In the genomic region with DNA sequence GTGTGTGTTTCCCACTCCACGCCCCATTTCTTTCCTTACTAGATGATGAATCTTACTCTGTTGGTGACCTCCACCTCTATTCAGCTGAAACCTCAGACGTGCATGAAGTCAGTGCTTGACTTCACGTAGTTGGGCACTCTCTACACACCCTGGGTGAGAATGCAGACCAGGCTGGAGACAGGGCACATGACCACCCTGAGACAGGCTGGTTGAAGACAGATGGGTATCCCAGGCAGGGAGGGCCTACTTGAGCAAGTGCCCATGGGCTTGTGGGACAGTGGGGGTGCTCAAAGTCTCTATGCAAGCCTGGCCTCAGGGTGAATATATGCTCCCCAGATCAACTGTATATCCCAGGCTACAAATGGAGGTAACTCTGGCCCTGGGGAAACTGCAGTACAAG, we compare ENCODE assay signal across 11 mouse cellular contexts. TPM values are rescaled to one million over a fixed set of nuclear protein-coding genes. Genes with fewer than 3 reads are reported as not detected.
A peak's percentile ranks its signal among the peaks of the same experiment; 100 is the strongest.
DNase-seq lines count a peak whose midpoint lies in the region; ATAC-seq lines count a peak whose summit lies in the region.
"Had no signal": no experiment of that assay in that cellular context is flagged by ENCODE, and none has a peak within 500 bp of the region (broad histone marks: within the 10 kb centered on the region; RNA-seq: fewer than 3 reads in every experiment).

No protein-coding gene starts in this region.

- peaks cover 5% of the 10 kb centered on the region; the same call in 1 of the 2 replicates for H3K27me3 ChIP-seq in heart, embryonic 10.5 days (ENCODE audit: insufficient read depth, poor library complexity, severe bottlenecking)
- H3K27me3 ChIP-seq in neural tube, embryonic 12.5 days (replicated peaks) = no peaks in the 10 kb centered on the region
- no peaks in the 10 kb centered on the region for H3K27me3 ChIP-seq in limb, embryonic 15.5 days
- H3K27me3 ChIP-seq: CH12.LX had no signal

- no peak for DNase-seq in heart, embryonic 10.5 days (ENCODE audit: low spot score)
- DNase-seq in heart, postnatal 4 days = no peak
- DNase-seq in neural tube, embryonic 10.5 days (ENCODE audit: extremely low spot score, low spot score) = no peak
- no peak for DNase-seq in urinary bladder, adult 2 months (ENCODE audit: low spot score)
- no peak for DNase-seq in frontal cortex, postnatal 10 days (ENCODE audit: low spot score in 2 of 2)
- no peak for DNase-seq in spleen, adult 18-20 months
- DNase-seq: right cerebral cortex, postnatal 4 days had no signal

- H3K36me3 ChIP-seq in heart, embryonic 10.5 days = peaks cover 11% of the 10 kb centered on the region
- H3K36me3 ChIP-seq in neural tube, embryonic 12.5 days = peaks cover 8% of the 10 kb centered on the region; the same call in 1 of the 2 replicates
- H3K36me3 ChIP-seq in limb, embryonic 15.5 days = no peaks in the 10 kb centered on the region; the same call in 1 of the 2 replicates

- H3K4me1 ChIP-seq in heart, embryonic 10.5 days = peaks cover 40% of the 10 kb centered on the region
- peaks cover 55% of the 10 kb centered on the region for H3K4me1 ChIP-seq in neural tube, embryonic 12.5 days
- peaks cover 48% of the 10 kb centered on the region for H3K4me1 ChIP-seq in limb, embryonic 15.5 days

- 0 out of 2 replicates have a peak overlapping the region, but pooled peaks have one; percentile 80 for H3K4me3 ChIP-seq in heart, embryonic 10.5 days
- no peak overlapping the region for H3K4me3 ChIP-seq in neural tube, embryonic 12.5 days
- H3K4me3 ChIP-seq in limb, embryonic 15.5 days = peak overlapping the region; percentile 66; the same call in 1 of the 2 replicates

- no peak overlapping the region for H3K9ac ChIP-seq in neural tube, embryonic 12.5 days
- H3K9ac ChIP-seq in limb, embryonic 15.5 days = peak overlapping the region; percentile 57; the same call in 1 of the 2 replicates

- ATAC-seq in neural tube, embryonic 12.5 days (ENCODE audit: low FRiP score, low read depth) = no peak
- ATAC-seq in limb, embryonic 15.5 days (ENCODE audit: insufficient number of reproducible peaks, low FRiP score, low TSS enrichment, low read depth) = no peak
- ATAC-seq: intestine, embryonic 16.5 days had no signal

- 87% methylated on average over 3 of the region's 3 CpGs for WGBS in heart, embryonic 10.5 days
- WGBS in neural tube, embryonic 12.5 days = 85% methylated on average over 3 of the region's 3 CpGs
- 80% methylated on average over 3 of the region's 3 CpGs for WGBS in limb, embryonic 15.5 days

- peak overlapping the region; percentile 97 for H3K4me2 ChIP-seq in neural tube, embryonic 12.5 days (replicated peaks)
- H3K4me2 ChIP-seq in limb, embryonic 15.5 days = no peak overlapping the region; the same call in 1 of the 2 replicates

- no peaks in the 10 kb centered on the region for H3K9me3 ChIP-seq in heart, embryonic 10.5 days
- H3K9me3 ChIP-seq in neural tube, embryonic 12.5 days = no peaks in the 10 kb centered on the region
- H3K9me3 ChIP-seq in limb, embryonic 15.5 days = no peaks in the 10 kb centered on the region

- no peak overlapping the region for H3K27ac ChIP-seq in heart, embryonic 10.5 days
- no peak overlapping the region for H3K27ac ChIP-seq in neural tube, embryonic 12.5 days
- no peak overlapping the region for H3K27ac ChIP-seq in limb, embryonic 15.5 days

RNA-seq across cellular contexts. Expression of gene Slc25a29, which starts 1.3 kb away (rescaled TPM):
- polyA plus RNA-seq in heart, embryonic 10.5 days (2016; fragmentation: Nextera tagmentation; extraction: Ambion mirVana) = 5.5 and 6.8 TPM in 2 replicates
- 1 to 10 TPM; 2.1 to 2.2 TPM for total RNA-seq in heart, postnatal 4 days (2021)
- polyA plus RNA-seq in neural tube, embryonic 12.5 days (2016; fragmentation: Nextera tagmentation; extraction: Ambion mirVana) = 15.4 and 16.0 TPM in 2 replicates
- polyA plus RNA-seq in limb, embryonic 15.5 days (2015; fragmentation: Nextera tagmentation; extraction: Ambion mirVana) = 10.3 and 10.9 TPM in 2 replicates
- 7.6 and 8.8 TPM in 2 replicates for polyA plus RNA-seq in urinary bladder, adult 2 months (2012; rRNA removed)

RNA-seq across cellular contexts. Expression of gene Slc25a47, which starts 1.5 kb away (rescaled TPM):
- polyA plus RNA-seq in heart, embryonic 10.5 days (2016; fragmentation: Nextera tagmentation; extraction: Ambion mirVana) = 7.0 and 7.3 TPM in 2 replicates
- total RNA-seq in heart, postnatal 4 days (2021) = 1 to 10 TPM; 7.1 to 7.5 TPM
- 12.2 and 14.5 TPM in 2 replicates for polyA plus RNA-seq in neural tube, embryonic 12.5 days (2016; fragmentation: Nextera tagmentation; extraction: Ambion mirVana)
- polyA plus RNA-seq in limb, embryonic 15.5 days (2015; fragmentation: Nextera tagmentation; extraction: Ambion mirVana) = 10.4 and 12.0 TPM in 2 replicates
- 8.4 and 8.8 TPM in 2 replicates for polyA plus RNA-seq in urinary bladder, adult 2 months (2012; rRNA removed)

RNA-seq across cellular contexts. Expression of gene Yy1, which starts 41.6 kb away (rescaled TPM):
- polyA plus RNA-seq in heart, embryonic 10.5 days (2016; fragmentation: Nextera tagmentation; extraction: Ambion mirVana) = 11.8 and 17.5 TPM in 2 replicates
- 10 to 100 TPM; 39.6 to 40.5 TPM for total RNA-seq in heart, postnatal 4 days (2021)
- polyA plus RNA-seq in neural tube, embryonic 12.5 days (2016; fragmentation: Nextera tagmentation; extraction: Ambion mirVana) = 18.4 and 19.8 TPM in 2 replicates
- polyA plus RNA-seq in limb, embryonic 15.5 days (2015; fragmentation: Nextera tagmentation; extraction: Ambion mirVana) = 13.4 and 17.9 TPM in 2 replicates
- polyA plus RNA-seq in urinary bladder, adult 2 months (2012; rRNA removed) = 25.2 and 33.8 TPM in 2 replicates

RNA-seq across cellular contexts. Expression of gene Wdr25, which starts 59.1 kb away (rescaled TPM):
- polyA plus RNA-seq in heart, embryonic 10.5 days (2016; fragmentation: Nextera tagmentation; extraction: Ambion mirVana) = 7.1 and 8.4 TPM in 2 replicates
- total RNA-seq in heart, postnatal 4 days (2021) = 1 to 10 TPM; 4.2 to 5.2 TPM
- polyA plus RNA-seq in neural tube, embryonic 12.5 days (2016; fragmentation: Nextera tagmentation; extraction: Ambion mirVana) = 7.0 and 9.8 TPM in 2 replicates
- polyA plus RNA-seq in limb, embryonic 15.5 days (2015; fragmentation: Nextera tagmentation; extraction: Ambion mirVana) = 7.8 and 8.2 TPM in 2 replicates
- 11.8 and 13.6 TPM in 2 replicates for polyA plus RNA-seq in urinary bladder, adult 2 months (2012; rRNA removed)

RNA-seq across cellular contexts. Expression of gene Wars, which starts 59.6 kb away (rescaled TPM):
- 96.2 and 103 TPM in 2 replicates for polyA plus RNA-seq in heart, embryonic 10.5 days (2016; fragmentation: Nextera tagmentation; extraction: Ambion mirVana)
- 10 to 100 TPM; 48.1 to 49.0 TPM for total RNA-seq in heart, postnatal 4 days (2021)
- 120 and 123 TPM in 2 replicates for polyA plus RNA-seq in neural tube, embryonic 12.5 days (2016; fragmentation: Nextera tagmentation; extraction: Ambion mirVana)
- 61.7 and 63.9 TPM in 2 replicates for polyA plus RNA-seq in limb, embryonic 15.5 days (2015; fragmentation: Nextera tagmentation; extraction: Ambion mirVana)
- 61.9 and 62.0 TPM in 2 replicates for polyA plus RNA-seq in urinary bladder, adult 2 months (2012; rRNA removed)
